9 mouse cellular contexts compared by ENCODE assay signal in genomic region chr10:18562940-18563339, GRCm38 (mm10). TPM values are rescaled to one million over a fixed set of nuclear protein-coding genes. Genes with fewer than 3 reads are reported as not detected.
DNase-seq lines count a peak whose midpoint lies in the region; ATAC-seq and TF ChIP-seq lines count a peak whose summit lies in the region.
"Had no signal": no experiment of that assay in that cellular context is flagged by ENCODE, and none has a peak within 500 bp of the region (broad histone marks: within the 10 kb centered on the region; RNA-seq: fewer than 3 reads in every experiment).

No protein-coding gene starts in this region.

- no peaks in the 10 kb centered on the region for H3K36me3 ChIP-seq in forebrain, embryonic 14.5 days (ENCODE audit: control insufficient read depth, insufficient read depth, low read length)

- WGBS in forebrain, embryonic 14.5 days: 8% methylated on average over 4 of the region's 4 CpGs

- H3K4me3 ChIP-seq in forebrain, embryonic 14.5 days (ENCODE audit: low read depth, low read length): no peak overlapping the region
- no peak overlapping the region for H3K4me3 ChIP-seq in layer of hippocampus, adult 2 months
- H3K4me3 ChIP-seq: myocyte had no signal

- peak; percentile 57; the same call in 1 of the 2 replicates for ATAC-seq in forebrain, embryonic 14.5 days
- ATAC-seq in megakaryocyte progenitor cell, adult 5-6 weeks (replicated peaks; ENCODE audit: poor library complexity): peak; percentile 74

- no peak overlapping the region for H3K9ac ChIP-seq in forebrain, embryonic 14.5 days (ENCODE audit: low read length)

- no peaks in the 10 kb centered on the region for H3K27me3 ChIP-seq in forebrain, embryonic 14.5 days (replicated peaks; ENCODE audit: control insufficient read depth, insufficient read depth, low read length)

- TF ChIP-seq CTCF in layer of hippocampus, adult 2 months (conservative IDR thresholded peaks at IDR 0.05): peak; percentile 92

- H3K4me1 ChIP-seq in forebrain, embryonic 14.5 days (ENCODE audit: control insufficient read depth, insufficient read depth, low read length): no peaks in the 10 kb centered on the region

- H3K4me2 ChIP-seq in forebrain, embryonic 14.5 days (ENCODE audit: low read length): no peak overlapping the region

- DNase-seq in adrenal gland, adult 18-20 months (ENCODE audit: low spot score in 2 of 2): peak; percentile 35 to 52
- no peak for DNase-seq in adrenal gland, postnatal 4 days (ENCODE audit: low spot score in 2 of 2)
- DNase-seq in 3T3-L1 (ENCODE audit: low read depth, low spot score): peak; percentile 52
- peak; percentile 7 for DNase-seq in c-Kit-positive CD71-positive TER-119-negative erythroid progenitor cells, embryonic 14.5 days (ENCODE audit: low read depth)
- peak; percentile 65 for DNase-seq in forebrain, embryonic 14.5 days (ENCODE audit: low spot score)
- peak; percentile 24 to 65 for DNase-seq in layer of hippocampus, adult 2 months (ENCODE audit: low spot score in 2 of 2)
- peak; percentile 10 to 24 for DNase-seq in thymus, adult 18-20 months

- H3K9me3 ChIP-seq in forebrain, embryonic 14.5 days (replicated peaks; ENCODE audit: control insufficient read depth, low read length): no peaks in the 10 kb centered on the region

- no peak overlapping the region for H3K27ac ChIP-seq in forebrain, embryonic 14.5 days (ENCODE audit: low read depth, low read length)
- H3K27ac ChIP-seq in layer of hippocampus, adult 2 months: no peak overlapping the region

RNA-seq across cellular contexts. Expression of gene Hebp2, which starts 17.1 kb away (rescaled TPM):
- 1 to 10 TPM; 4.7 to 6.6 TPM for total RNA-seq in adrenal gland, adult 18-20 months (2021)
- 10 to 100 TPM in 1 of 2 experiments, 1 to 10 TPM in 1; 7.2 to 10.2 TPM for total RNA-seq in adrenal gland, postnatal 4 days (2021)
- 7.7 and 7.8 TPM in 2 replicates for polyA plus RNA-seq in forebrain, embryonic 14.5 days (2014; fragmentation: Nextera tagmentation; extraction: Ambion mirVana)
- 1 to 10 TPM; 2.7 to 2.8 TPM for total RNA-seq in layer of hippocampus, adult 2 months (2021)
- total RNA-seq in megakaryocyte progenitor cell, adult 5-6 weeks (2015): 0.46 and 1.4 TPM in 2 replicates
- 0.20 and 0.96 TPM in 2 replicates for total RNA-seq in megakaryocyte progenitor cell, adult 5-6 weeks (2017)

Comparison
In these comparisons a context has a peak if more than half of its experiments do, and no peak if none do; other contexts are left out.
1. DNase-seq: peak in adrenal gland, adult 18-20 months (2 of 2), 3T3-L1 (single experiment), c-Kit-positive CD71-positive TER-119-negative erythroid progenitor cells, embryonic 14.5 days (single experiment), forebrain, embryonic 14.5 days (single experiment), layer of hippocampus, adult 2 months (2 of 2) and thymus, adult 18-20 months (2 of 2); none in adrenal gland, postnatal 4 days (0 of 2).